Mouse (Mus musculus) ovary, postnatal 36 days (tissue): ENCODE measurements around the gene Rhof.

Experiments
- DNase-seq: peaks from one replicate; pipeline ENCODE4 v3.0.0; 2022; ENCODE audit warnings: low spot score, mixed read lengths

The Rhof gene

DNA sequence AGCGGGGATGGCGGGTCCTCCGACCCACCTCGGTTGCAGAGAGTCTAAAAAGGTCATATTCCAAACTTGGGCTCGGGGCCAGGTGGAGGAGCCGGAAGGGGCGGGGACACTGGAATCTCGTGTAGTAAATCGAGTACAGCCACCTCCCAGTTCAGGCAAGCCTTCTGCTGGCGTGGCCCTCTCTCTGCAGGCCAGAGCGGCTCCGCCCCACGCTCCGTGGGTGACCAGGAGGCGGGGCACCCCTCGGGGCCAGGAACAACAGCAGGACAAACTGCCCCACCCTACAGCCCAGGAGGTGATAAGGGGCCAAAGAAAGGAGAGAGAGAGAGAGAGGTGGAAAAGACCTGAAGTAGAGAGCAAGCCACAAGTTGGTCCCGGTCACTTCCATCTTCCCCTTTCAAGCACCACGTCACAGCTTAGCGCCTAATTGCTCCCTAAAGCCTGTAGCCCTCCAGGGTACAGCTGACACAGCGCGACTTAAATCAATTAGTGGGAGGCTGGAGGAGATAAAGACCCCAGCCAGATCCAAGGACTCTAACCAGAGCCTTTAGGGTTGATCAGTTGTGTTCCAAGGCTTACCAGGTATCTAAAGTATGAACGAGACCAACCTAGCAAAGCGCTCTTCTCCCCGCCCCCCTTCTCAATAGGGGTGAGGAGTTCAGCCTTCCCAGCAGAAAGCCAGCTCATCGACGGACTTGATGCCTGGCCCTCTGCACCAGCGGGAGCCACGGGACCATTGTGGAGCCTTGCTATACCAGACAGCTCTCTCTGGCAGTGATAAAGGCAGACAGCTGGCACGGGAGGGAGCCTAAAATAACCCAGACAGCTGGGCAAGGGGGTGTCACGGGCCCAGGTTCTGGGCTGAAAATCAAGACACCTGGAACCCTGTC lies 3.2 kb upstream of the Rhof start:
- DNase-seq = peak; percentile 88

DNA sequence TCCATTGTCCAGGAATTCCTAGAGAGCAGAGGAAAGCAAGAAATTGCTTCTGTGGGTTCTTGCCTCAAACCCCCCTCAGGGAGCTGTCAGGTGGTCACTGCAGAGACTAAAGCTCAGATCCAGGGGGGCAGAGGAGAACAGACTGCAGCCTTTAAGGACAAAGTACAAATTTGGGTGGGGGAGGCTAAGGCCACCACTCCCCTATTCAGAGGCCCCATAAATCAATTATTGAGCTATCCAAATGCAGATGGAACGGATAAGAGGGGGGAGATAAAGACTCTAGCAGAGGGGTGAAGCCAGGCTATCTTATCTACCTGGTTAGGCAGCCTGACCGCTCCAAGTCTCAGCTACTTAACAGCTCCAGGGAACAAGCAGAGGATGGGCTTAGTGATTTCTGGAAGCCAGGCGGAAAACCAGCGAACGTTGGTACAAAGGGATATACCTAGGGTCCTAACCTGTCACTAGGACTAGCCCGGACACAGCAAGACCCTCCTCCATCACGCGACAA lies 2.4 kb upstream of the Rhof start:
- no peak for DNase-seq

- peak; percentile 64 for DNase-seq
These were observed 1.8 kb upstream of the Rhof start for GRCm38 (mm10) chr5:123134186-123134874.

DNA sequence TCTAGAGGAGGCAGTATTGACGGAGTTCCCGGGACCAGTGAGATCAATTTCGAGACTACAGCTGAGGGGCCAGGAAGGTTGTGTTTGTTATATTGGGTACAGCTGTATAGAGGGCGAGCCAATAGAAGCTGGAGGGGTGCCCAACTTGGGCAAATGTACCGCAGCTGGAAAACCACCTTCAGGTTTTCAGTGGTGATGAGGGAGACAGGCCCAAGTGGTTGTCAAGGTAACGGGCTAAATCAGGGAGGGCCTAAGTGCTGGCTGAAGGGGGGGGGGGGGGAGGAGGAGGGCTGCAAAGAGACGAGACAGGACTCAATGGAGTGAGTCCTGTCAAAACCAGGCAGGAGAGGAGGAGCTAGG lies 1.3 kb upstream of the Rhof start:
- no peak for DNase-seq

DNA sequence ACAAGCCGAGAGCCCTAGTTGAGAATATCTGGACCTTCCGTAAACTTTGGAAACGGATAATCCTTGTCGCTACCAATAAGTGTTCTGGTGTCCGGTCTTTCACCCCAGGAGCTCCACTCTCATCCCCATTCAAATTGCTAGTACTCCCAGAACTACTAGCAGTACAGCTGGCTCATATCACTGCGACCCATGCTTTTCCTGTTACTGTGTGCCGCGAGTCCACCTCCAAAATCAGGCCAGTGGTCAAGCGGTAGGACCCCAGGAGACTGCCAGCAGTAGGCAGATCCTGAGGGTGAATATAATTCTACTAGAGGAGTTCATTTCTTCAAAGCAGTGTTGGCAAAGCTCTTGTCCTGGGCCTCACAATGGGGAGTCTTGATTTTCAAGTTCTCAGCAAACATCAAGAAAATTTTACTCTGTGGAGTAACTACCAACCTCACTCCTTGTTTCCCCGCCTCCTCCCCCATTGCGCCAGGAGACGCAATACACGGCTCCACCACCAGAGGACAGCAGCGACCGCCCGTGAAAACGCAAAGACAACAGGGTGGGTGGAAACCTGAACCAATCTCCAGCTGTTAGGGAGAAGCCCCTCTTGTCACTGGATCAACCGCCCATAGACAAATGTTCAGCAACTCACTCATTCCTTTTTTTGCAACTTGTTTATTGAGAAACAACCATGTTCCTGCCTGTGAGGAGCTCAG lies 741 bp upstream of the Rhof start:
- peak; percentile 86 for DNase-seq

DNA sequence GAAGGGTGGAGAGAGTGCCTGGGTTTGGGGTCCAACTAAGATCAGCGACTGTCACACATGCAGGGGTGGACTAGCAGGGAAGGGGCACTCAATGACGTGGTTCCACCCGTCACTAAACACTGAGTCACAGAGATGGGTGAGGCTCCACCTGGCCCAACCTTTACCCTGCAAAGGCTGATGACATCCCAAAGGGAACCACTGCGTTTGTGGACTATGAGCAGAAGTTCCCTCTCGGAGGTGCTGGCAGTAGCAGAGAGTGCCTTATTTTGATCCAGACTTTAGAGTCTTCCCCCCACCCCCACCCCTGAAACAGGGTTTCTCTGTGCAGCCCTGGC lies 1.7 kb downstream of the Rhof start:
- DNase-seq = no peak

DNA sequence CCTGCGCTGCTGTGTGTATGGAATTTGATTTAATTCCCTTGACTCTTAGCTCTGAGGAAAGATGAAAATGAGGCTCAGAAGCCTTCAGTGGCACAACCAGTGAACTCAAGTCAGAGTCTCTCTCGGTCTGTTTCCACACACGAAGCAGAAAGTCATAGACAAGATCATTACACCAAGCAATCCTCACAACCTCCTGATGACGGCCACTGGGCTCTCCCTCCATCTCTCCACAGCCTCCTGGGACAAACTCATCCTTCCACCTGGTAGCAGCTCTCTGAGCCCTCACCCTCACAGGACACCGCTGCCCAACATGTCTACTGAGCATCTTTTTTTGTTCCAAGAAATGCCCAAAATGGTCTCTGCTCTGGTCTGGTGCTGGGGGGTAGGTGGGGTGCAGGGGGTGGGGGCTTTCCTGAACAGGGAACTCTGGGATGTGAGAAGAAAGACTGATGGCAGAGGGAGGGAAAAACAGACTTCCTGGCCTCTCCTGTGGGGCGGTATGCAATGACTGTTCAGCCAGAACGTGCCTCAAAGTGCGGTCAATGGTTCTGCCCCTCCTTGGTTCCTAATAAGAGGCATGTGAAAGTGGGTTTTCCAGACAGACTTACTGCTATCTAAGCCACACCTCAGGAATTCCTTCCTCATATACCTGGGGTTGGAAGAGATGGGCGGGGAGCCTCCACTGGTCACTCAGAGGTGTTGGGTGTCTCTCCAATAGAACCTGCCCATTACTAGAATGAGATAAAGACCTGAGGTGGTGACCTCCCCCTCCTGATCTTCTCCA lies 2.3 kb downstream of the Rhof start:
- no peak for DNase-seq

DNA sequence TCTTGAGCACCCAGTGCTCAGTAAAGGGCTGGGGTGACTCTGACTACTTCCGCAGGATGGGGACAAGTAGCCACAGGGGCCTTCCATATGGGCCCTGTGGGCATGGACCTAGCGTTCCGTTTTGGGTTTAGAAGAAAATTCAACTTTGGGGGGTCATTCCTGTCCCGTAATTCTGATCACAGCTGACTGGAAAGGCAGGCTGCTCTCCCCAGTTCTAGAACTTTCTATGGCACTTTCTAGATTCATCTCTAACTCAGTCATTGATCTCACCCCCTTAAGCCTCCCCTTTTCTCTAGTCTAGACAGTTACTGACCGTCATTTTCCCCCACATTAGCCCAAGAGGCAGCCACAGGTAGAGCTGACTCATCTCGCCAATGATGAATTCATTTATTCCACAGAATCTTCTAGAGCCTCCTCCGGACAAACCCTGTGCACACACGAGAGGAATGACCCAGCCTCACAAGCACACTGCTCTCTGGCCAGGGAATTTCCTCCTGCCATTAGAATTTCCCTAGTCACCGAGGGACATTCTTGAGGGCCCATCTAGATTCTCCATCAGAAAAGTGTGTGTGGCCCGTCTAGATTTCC lies 3.2 kb downstream of the Rhof start:
- no peak for DNase-seq

DNA sequence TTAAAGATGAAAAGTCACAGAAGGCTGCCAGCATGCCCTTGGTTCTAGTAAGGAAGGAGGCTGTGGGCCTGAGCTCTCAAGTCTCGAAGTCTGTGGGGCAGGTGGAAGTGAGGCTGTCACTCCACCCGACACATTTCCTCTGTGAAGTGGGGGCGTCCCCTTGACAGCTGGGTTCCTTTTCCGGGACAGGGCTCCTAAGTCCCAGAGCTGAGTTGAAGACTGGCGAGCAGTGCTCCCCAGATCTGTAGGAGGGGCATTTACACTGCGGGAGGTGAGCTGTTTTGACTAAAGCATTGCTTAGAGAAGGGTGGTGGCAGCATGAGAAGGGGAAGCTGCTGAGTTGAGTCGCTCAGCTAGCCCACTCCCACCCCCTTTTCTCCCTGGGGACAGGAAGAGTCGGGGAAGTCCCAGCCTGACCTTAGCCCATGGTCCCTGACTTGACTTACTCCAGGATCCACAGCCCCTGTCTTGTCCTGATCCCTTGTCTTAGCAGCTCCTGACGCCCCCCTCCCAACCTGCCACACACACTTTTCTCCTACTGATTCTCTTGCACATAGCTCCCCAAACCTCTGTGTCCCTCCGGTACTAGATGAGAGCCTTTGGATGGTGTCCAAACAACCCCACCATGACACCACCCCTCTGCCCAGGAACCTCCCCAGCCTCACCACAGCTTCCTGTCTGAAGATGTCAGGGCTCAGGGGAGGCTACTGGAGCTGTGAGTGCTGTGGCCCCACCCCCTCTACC lies 3.9 kb downstream of the Rhof start:
- DNase-seq = no peak

GRCm38 (mm10) chr5:123127031-123127430 lies 5.5 kb downstream of the Rhof start:
- DNase-seq = no peak

GRCm38 (mm10) chr5:123125638-123126406 lies 6.7 kb downstream of the Rhof start:
- DNase-seq = no peak

DNA sequence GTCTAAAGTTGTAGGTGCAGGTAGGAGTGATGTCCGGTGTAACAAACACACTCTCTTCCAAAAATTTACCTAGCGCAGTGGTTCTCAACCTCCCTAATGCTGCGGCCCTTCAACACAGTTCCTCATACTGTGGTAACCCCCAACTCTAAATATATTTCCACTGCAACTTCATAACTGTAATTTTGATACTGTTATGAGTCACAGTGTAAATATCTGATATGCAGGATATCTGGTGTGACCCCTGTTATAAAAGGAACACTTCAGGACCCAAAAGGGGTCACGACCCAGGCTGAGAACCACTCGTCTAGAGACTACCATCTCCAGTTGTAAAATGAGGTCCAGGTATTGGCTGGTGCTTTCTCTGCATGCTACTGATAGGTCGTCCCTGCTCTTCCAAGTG lies 7.4 kb downstream of the Rhof start:
- DNase-seq = no peak

GRCm38 (mm10) chr5:123122181-123122580 lies 10.3 kb downstream of the Rhof start:
- no peak for DNase-seq

- no peak for DNase-seq
These were observed 11.8 kb downstream of the Rhof start for GRCm38 (mm10) chr5:123120624-123121215.

GRCm38 (mm10) chr5:123118826-123119225 lies 13.7 kb downstream of the Rhof start:
- DNase-seq = no peak

GRCm38 (mm10) chr5:123117773-123118172 lies 14.7 kb downstream of the Rhof start:
- no peak for DNase-seq

GRCm38 (mm10) chr5:123117257-123117656 lies 15.2 kb downstream of the Rhof start:
- DNase-seq = peak; percentile 79

GRCm38 (mm10) chr5:123116080-123116479 lies 16.4 kb downstream of the Rhof start:
- no peak for DNase-seq

DNA sequence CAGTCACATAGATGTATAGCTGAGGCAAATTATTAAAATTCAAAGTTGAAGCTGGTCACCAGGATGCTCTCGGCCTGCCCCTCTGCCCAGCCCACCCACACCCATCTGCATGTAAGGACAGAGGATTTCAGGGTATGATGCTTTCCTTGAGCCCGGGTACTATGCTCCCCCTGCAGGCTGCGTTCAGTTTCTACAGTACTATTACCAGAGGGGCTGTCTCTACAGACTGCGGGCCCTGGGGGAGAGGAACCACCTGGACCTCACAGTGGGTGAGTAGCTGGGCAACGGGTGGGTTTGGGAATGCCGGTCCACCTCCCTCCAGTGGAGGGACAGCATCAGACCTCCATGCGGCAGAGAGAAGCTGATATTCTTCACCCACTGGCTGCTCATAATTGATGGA lies 17.6 kb downstream of the Rhof start:
- DNase-seq = no peak

GRCm38 (mm10) chr5:123114109-123114508 lies 18.4 kb downstream of the Rhof start:
- DNase-seq = no peak
